ENCODE assay signal across 23 mouse cellular contexts in genomic region chr10:123209517-123209916, GRCm38 (mm10). TPM values are rescaled to one million over a fixed set of nuclear protein-coding genes. Genes with fewer than 3 reads are reported as not detected.
DNase-seq lines count a peak whose midpoint lies in the region; ATAC-seq lines count a peak whose summit lies in the region.
"Had no signal": no experiment of that assay in that cellular context is flagged by ENCODE, and none has a peak within 500 bp of the region (broad histone marks: within the 10 kb centered on the region; RNA-seq: fewer than 3 reads in every experiment).

No protein-coding gene starts in this region.

- no peaks in the 10 kb centered on the region for H3K9me3 ChIP-seq in midbrain, embryonic 11.5 days (ENCODE audit: control insufficient read depth, low read length)
- no peaks in the 10 kb centered on the region for H3K9me3 ChIP-seq in midbrain, embryonic 14.5 days (ENCODE audit: control insufficient read depth, low read length)
- H3K9me3 ChIP-seq: forebrain, embryonic 10.5 days; forebrain, embryonic 15.5 days; heart, embryonic 13.5 days; hindbrain, embryonic 12.5 days had no signal

- H3K4me2 ChIP-seq in midbrain, embryonic 11.5 days: no peak overlapping the region
- no peak overlapping the region for H3K4me2 ChIP-seq in midbrain, embryonic 14.5 days (ENCODE audit: low read length)
- H3K4me2 ChIP-seq: forebrain, embryonic 15.5 days; heart, embryonic 13.5 days; hindbrain, embryonic 12.5 days had no signal

- no peak overlapping the region for H3K27ac ChIP-seq in midbrain, embryonic 11.5 days (ENCODE audit: low read depth, low read length)
- H3K27ac ChIP-seq in midbrain, embryonic 14.5 days (replicated peaks; ENCODE audit: low read depth, low read length): no peak overlapping the region
- H3K27ac ChIP-seq: forebrain, embryonic 10.5 days; forebrain, embryonic 15.5 days; heart, adult 2 months; heart, embryonic 13.5 days; hindbrain, embryonic 12.5 days had no signal

- peak; percentile 44 for DNase-seq in midbrain, embryonic 11.5 days (ENCODE audit: low spot score, missing footprints)
- DNase-seq in midbrain, embryonic 14.5 days: no peak
- no peak for DNase-seq in left cerebral cortex, postnatal 10 days (ENCODE audit: extremely low spot score in 1 of 2, low spot score in 2 of 2)
- no peak for DNase-seq in left cerebral cortex, postnatal 36 days (ENCODE audit: low spot score in 2 of 2)
- no peak for DNase-seq in MN1 (ENCODE audit: low spot score)
- DNase-seq: adrenal gland, adult 8-10 months; adrenal gland, postnatal 36 days; cerebellum, adult 11-12 months; cerebellum, adult 9-10 months; cerebellum, postnatal 25 days; gastrocnemius, postnatal 10 days; heart, adult 2 months; heart, postnatal 36 days had no signal

- H3K9ac ChIP-seq in midbrain, embryonic 11.5 days (ENCODE audit: low read length): no peak overlapping the region
- no peak overlapping the region for H3K9ac ChIP-seq in midbrain, embryonic 14.5 days (replicated peaks; ENCODE audit: low read length)
- H3K9ac ChIP-seq: forebrain, embryonic 15.5 days; heart, embryonic 13.5 days; hindbrain, embryonic 12.5 days had no signal

- no peaks in the 10 kb centered on the region for H3K36me3 ChIP-seq in midbrain, embryonic 11.5 days (ENCODE audit: control insufficient read depth, insufficient read depth, low read length)
- H3K36me3 ChIP-seq in midbrain, embryonic 14.5 days (ENCODE audit: control insufficient read depth, insufficient read depth, low read length): no peaks in the 10 kb centered on the region
- H3K36me3 ChIP-seq: forebrain, embryonic 10.5 days; forebrain, embryonic 15.5 days; heart, embryonic 13.5 days; hindbrain, embryonic 12.5 days had no signal

- WGBS in midbrain, embryonic 11.5 days: 82% methylated on average over 8 of the region's 8 CpGs
- WGBS in midbrain, embryonic 14.5 days: 82% methylated on average over 8 of the region's 8 CpGs

- no peaks in the 10 kb centered on the region for H3K27me3 ChIP-seq in midbrain, embryonic 11.5 days (ENCODE audit: control insufficient read depth, insufficient read depth, low read length)
- H3K27me3 ChIP-seq in midbrain, embryonic 14.5 days (ENCODE audit: control insufficient read depth, insufficient read depth, low read length): no peaks in the 10 kb centered on the region
- H3K27me3 ChIP-seq: forebrain, embryonic 15.5 days; heart, embryonic 13.5 days; hindbrain, embryonic 12.5 days had no signal

- no peak overlapping the region for H3K4me3 ChIP-seq in midbrain, embryonic 11.5 days (ENCODE audit: low read depth, low read length)
- no peak overlapping the region for H3K4me3 ChIP-seq in midbrain, embryonic 14.5 days (replicated peaks; ENCODE audit: low read depth, low read length)
- H3K4me3 ChIP-seq: forebrain, embryonic 10.5 days; forebrain, embryonic 15.5 days; heart, adult 2 months; heart, embryonic 13.5 days; hindbrain, embryonic 12.5 days had no signal

- no peak for ATAC-seq in midbrain, embryonic 11.5 days (ENCODE audit: low FRiP score)
- no peak for ATAC-seq in midbrain, embryonic 14.5 days (ENCODE audit: low FRiP score, low TSS enrichment)
- peak; percentile 86 for ATAC-seq in common myeloid progenitor, adult 5-6 weeks (replicated peaks; ENCODE audit: low read depth, poor library complexity, severe bottlenecking)
- ATAC-seq in megakaryocyte, adult 5-6 weeks (ENCODE audit: poor library complexity, severe bottlenecking): peak; percentile 78
- ATAC-seq in neutrophil, adult 5-6 weeks (ENCODE audit: extremely low read depth, insufficient number of reproducible peaks, low FRiP score, poor library complexity, severe bottlenecking): 0 out of 2 replicates have a peak, but pooled peaks have one; percentile 13
- ATAC-seq: forebrain, embryonic 15.5 days; hindbrain, embryonic 16.5 days; inflammation-experienced regulatory T-cells, adult 6 months; intestine, postnatal 0 days had no signal

- intact Hi-C loops in left cerebral cortex, postnatal 10 days (cut with DNase I): no loop called here
- intact Hi-C loops in left cerebral cortex, postnatal 36 days (cut with DNase I): no loop called here

- H3K4me1 ChIP-seq in midbrain, embryonic 11.5 days (ENCODE audit: control insufficient read depth, insufficient read depth, low read length): no peaks in the 10 kb centered on the region
- H3K4me1 ChIP-seq in midbrain, embryonic 14.5 days (ENCODE audit: control insufficient read depth, insufficient read depth, low read length): no peaks in the 10 kb centered on the region
- H3K4me1 ChIP-seq: forebrain, embryonic 10.5 days; forebrain, embryonic 15.5 days; heart, embryonic 13.5 days; hindbrain, embryonic 12.5 days had no signal

RNA-seq across cellular contexts. Expression of gene Usp15, which starts 12.7 kb away (rescaled TPM):
- polyA plus RNA-seq in midbrain, embryonic 11.5 days (2014; fragmentation: Nextera tagmentation; extraction: Ambion mirVana): 70.1 and 73.4 TPM in 2 replicates
- polyA plus RNA-seq in midbrain, embryonic 14.5 days (2014; fragmentation: Nextera tagmentation; extraction: Ambion mirVana): 90.9 and 92.3 TPM in 2 replicates
- total RNA-seq in common myeloid progenitor, adult 5-6 weeks (2017): 260 and 320 TPM in 2 replicates
- total RNA-seq in megakaryocyte, adult 5-6 weeks (2015): 109 and 115 TPM in 2 replicates
- 170 and 180 TPM in 2 replicates for total RNA-seq in megakaryocyte, adult 5-6 weeks (2017)
- 218 and 263 TPM in 2 replicates for total RNA-seq in neutrophil, adult 5-6 weeks (2017)
- total RNA-seq in left cerebral cortex, postnatal 10 days (2021): 100 to 1,000 TPM; 116 to 122 TPM
- 100 to 1,000 TPM in 1 of 2 experiments, 10 to 100 TPM in 1; 92.3 to 112 TPM for total RNA-seq in left cerebral cortex, postnatal 36 days (2021)

RNA-seq across cellular contexts. Expression of gene Fam19a2, which starts 54.3 kb away (rescaled TPM):
- 4.0 and 4.7 TPM in 2 replicates for polyA plus RNA-seq in midbrain, embryonic 11.5 days (2014; fragmentation: Nextera tagmentation; extraction: Ambion mirVana)
- polyA plus RNA-seq in midbrain, embryonic 14.5 days (2014; fragmentation: Nextera tagmentation; extraction: Ambion mirVana): 63.8 and 79.3 TPM in 2 replicates
- total RNA-seq in common myeloid progenitor, adult 5-6 weeks (2017): not detected in 2 replicates
- not detected in 2 replicates for total RNA-seq in megakaryocyte, adult 5-6 weeks (2015)
- not detected in 2 replicates for total RNA-seq in megakaryocyte, adult 5-6 weeks (2017)
- total RNA-seq in neutrophil, adult 5-6 weeks (2017): not detected in 2 replicates
- 10 to 100 TPM; 93.2 to 99.7 TPM for total RNA-seq in left cerebral cortex, postnatal 10 days (2021)
- 10 to 100 TPM; 66.6 to 74.9 TPM for total RNA-seq in left cerebral cortex, postnatal 36 days (2021)
- polyA plus RNA-seq: heart, adult 2 months; inflammation-experienced regulatory T-cells, adult 6 months had no signal

Comparison
In these comparisons a context has a peak if more than half of its experiments do, and no peak if none do; other contexts are left out.
1. ATAC-seq: peak in common myeloid progenitor, adult 5-6 weeks (single experiment), megakaryocyte, adult 5-6 weeks (single experiment) and neutrophil, adult 5-6 weeks (single experiment); none in midbrain, embryonic 11.5 days (single experiment) and midbrain, embryonic 14.5 days (single experiment).
2. RNA of gene Fam19a2, which starts 54.3 kb away (total RNA-seq): 93.2 to 99.7 TPM in left cerebral cortex, postnatal 10 days and 66.6 to 74.9 TPM in left cerebral cortex, postnatal 36 days; not detected in common myeloid progenitor, adult 5-6 weeks, not detected in megakaryocyte, adult 5-6 weeks and not detected in neutrophil, adult 5-6 weeks; every median in the first group is over 10 times any median in the second.